Mouse (Mus musculus) G1E (cell line): Measurements from ENCODE around the gene Olfr790. TPM values are rescaled to one million over a fixed set of nuclear protein-coding genes. Genes with fewer than 3 reads are reported as not detected.

ENCODE experiments used
- ATAC-seq: 2 replicates; pipeline ENCODE4 v1.8.0; 2016; ENCODE audit warnings: mild to moderate bottlenecking; ENCODE audit not compliant: insufficient number of reproducible peaks, poor library complexity, low FRiP score, severe bottlenecking; ENCODE audit errors: extremely low read depth
- DNase-seq: peaks from one replicate; pipeline ENCODE4 v3.0.0; 2012; ENCODE audit warnings: low spot score
- H3K27me3 ChIP-seq: 2 replicates; pipeline ENCODE4 v1.6.1; 2012; ENCODE audit warnings: mild to moderate bottlenecking, low read length, inconsistent platforms; ENCODE audit not compliant: insufficient read depth
- H3K36me3 ChIP-seq: replicated peaks from 2 replicates; pipeline ENCODE3; 2012; ENCODE audit warnings: mild to moderate bottlenecking, inconsistent platforms
- H3K4me1 ChIP-seq: 2 replicates; pipeline ENCODE4 v1.6.1; 2012; ENCODE audit warnings: low read depth, low read length, inconsistent platforms, mixed read lengths; ENCODE audit not compliant: insufficient read depth
- H3K4me3 ChIP-seq: 2 replicates; pipeline ENCODE4 v1.5.1; 2012; ENCODE audit warnings: low read depth, mild to moderate bottlenecking, inconsistent platforms, low read length, moderate library complexity, mixed read lengths
- H3K9me3 ChIP-seq: replicated peaks from 2 replicates; pipeline ENCODE4 v1.6.1; 2012; ENCODE audit warnings: inconsistent platforms
- CTCF ChIP-seq: IDR thresholded peaks from 2 replicates; pipeline ENCODE4 v1.5.1; 2012; ENCODE audit warnings: low read depth, low read length, inconsistent platforms, mixed read lengths
- GATA1 ChIP-seq: IDR thresholded peaks from 2 replicates; pipeline ENCODE4 v1.6.1; 2012; ENCODE audit warnings: borderline replicate concordance, low read length, inconsistent platforms, mixed read lengths
- GATA2 ChIP-seq: IDR thresholded peaks from 2 replicates; pipeline ENCODE4 v1.6.1; 2012; ENCODE audit warnings: low read depth, low read length, inconsistent platforms, borderline replicate concordance
- POLR2AphosphoS5 ChIP-seq: IDR thresholded peaks from 2 replicates; pipeline ENCODE4 v1.6.1; 2012; ENCODE audit warnings: low read depth, low read length, inconsistent platforms; ENCODE audit not compliant: insufficient replicate concordance
- TAL1 ChIP-seq: conservative IDR thresholded peaks from 2 replicates; pipeline ENCODE4 v1.6.1; 2012; ENCODE audit warnings: low read depth, low read length, inconsistent platforms, mixed read lengths
- polyA plus RNA-seq: library from polyadenylated mRNA; stranded (reverse); fragments of >175 nt; gene quantifications from 2 replicates; pipeline ENCODE4 v1.2.3, GENCODE M21; 2012
- total RNA-seq, 2 experiments: library from RNA; stranded (forward) in 1 of 2; stranded (reverse) in 1 of 2; fragments of 200-1000 nt in 1 of 2; fragments of >200 nt in 1 of 2; fragmentation: Nextera tagmentation in 1 of 2; gene quantifications; 2 replicates each; pipeline ENCODE4 v1.2.3; 2014 to 2017

The Olfr790 gene
- total RNA-seq (2014; fragmentation: Nextera tagmentation), result not detected in 2 replicates
- 0.11 TPM in 1 of 2 replicates, not detected in the other for total RNA-seq (2017)
- polyA plus RNA-seq, result not detected in 2 replicates

GRCm38 (mm10) chr10:129498192-129498591, at the start of gene Olfr790:
Olfr790 (plus strand) TSS chr10:129498492.
- H3K36me3 ChIP-seq, result no peaks in the 10 kb centered on the region
- DNase-seq (no peak), ATAC-seq (no peak)
- TF ChIP-seq GATA1, result no peak
- TF ChIP-seq CTCF, result no peak
- TF ChIP-seq TAL1, result no peak
- no peak for TF ChIP-seq GATA2
- no peak for TF ChIP-seq POLR2AphosphoS5
- no peaks in the 10 kb centered on the region for H3K9me3 ChIP-seq
- no peaks in the 10 kb centered on the region for H3K27me3 ChIP-seq
- no peaks in the 10 kb centered on the region for H3K4me1 ChIP-seq
- H3K4me3 ChIP-seq, result no peak within 1 kb of the TSS

- no peaks in the 10 kb centered on the region for H3K27me3 ChIP-seq
- H3K4me3 ChIP-seq, result no peak within 1 kb of the TSS
- no peaks in the 10 kb centered on the region for H3K9me3 ChIP-seq
- no peak for DNase-seq
- no peaks in the 10 kb centered on the region for H3K4me1 ChIP-seq
- TF ChIP-seq GATA1, result no peak
- no peak for TF ChIP-seq CTCF
- TF ChIP-seq GATA2, result no peak
- no peak for TF ChIP-seq TAL1
- no peak for TF ChIP-seq POLR2AphosphoS5
- ATAC-seq, result no peak
- no peaks in the 10 kb centered on the region for H3K36me3 ChIP-seq
Measured at GRCm38 (mm10) chr10:129461562-129461961, 36.7 kb upstream of the Olfr790 start, which contains the start of gene Olfr787. Olfr787 (plus strand) TSS chr10:129461862.

- H3K4me1 ChIP-seq, result no peaks in the 10 kb centered on the region
- DNase-seq (no peak), ATAC-seq (no peak)
- no peak for TF ChIP-seq GATA2
- no peak for TF ChIP-seq CTCF
- TF ChIP-seq TAL1, result no peak
- TF ChIP-seq GATA1, result no peak
- no peak for TF ChIP-seq POLR2AphosphoS5
- no peaks in the 10 kb centered on the region for H3K36me3 ChIP-seq
- no peaks in the 10 kb centered on the region for H3K9me3 ChIP-seq
- H3K4me3 ChIP-seq, result no peak within 1 kb of the TSS
- H3K27me3 ChIP-seq, result no peaks in the 10 kb centered on the region
Measured at GRCm38 (mm10) chr10:129470698-129471097, 27.6 kb upstream of the Olfr790 start, which contains the start of gene Olfr788. Olfr788 (plus strand) TSS chr10:129470998.

GRCm38 (mm10) chr10:129473256-129473655, 25.0 kb upstream of the Olfr790 start:
- TF ChIP-seq POLR2AphosphoS5 (no peak), GATA2 (no peak), TAL1 (no peak), GATA1 (no peak), CTCF (no peak)

GRCm38 (mm10) chr10:129473723-129474122, 24.6 kb upstream of the Olfr790 start:
- no peak for ATAC-seq
- H3K4me1 ChIP-seq, result no peaks in the 10 kb centered on the region
- no peaks in the 10 kb centered on the region for H3K9me3 ChIP-seq
- H3K27me3 ChIP-seq, result no peaks in the 10 kb centered on the region
- no peak for DNase-seq
- no peak for TF ChIP-seq TAL1
- TF ChIP-seq CTCF, result no peak
- no peak for TF ChIP-seq POLR2AphosphoS5
- TF ChIP-seq GATA1, result no peak
- TF ChIP-seq GATA2, result no peak
- H3K4me3 ChIP-seq, result no peak overlapping the region
- H3K36me3 ChIP-seq, result no peaks in the 10 kb centered on the region

More at GRCm38 (mm10) chr10:129473256-129473655, 25.0 kb upstream of the Olfr790 start:
- no peaks in the 10 kb centered on the region for H3K4me1 ChIP-seq
- no peaks in the 10 kb centered on the region for H3K27me3 ChIP-seq
- no peaks in the 10 kb centered on the region for H3K36me3 ChIP-seq
- ATAC-seq, result no peak
- H3K9me3 ChIP-seq, result no peaks in the 10 kb centered on the region
- no peak for DNase-seq
- no peak overlapping the region for H3K4me3 ChIP-seq

GRCm38 (mm10) chr10:129484452-129484851, 13.8 kb upstream of the Olfr790 start, which contains the start of gene Olfr789:
Olfr789 (plus strand) TSS chr10:129484752.
- Histone ChIP-seq H3K9me3 (no peaks in the 10 kb centered on the region), H3K27me3 (no peaks in the 10 kb centered on the region), H3K36me3 (no peaks in the 10 kb centered on the region), H3K4me1 (no peaks in the 10 kb centered on the region), H3K4me3 (no peak within 1 kb of the TSS)
- DNase-seq (no peak), ATAC-seq (no peak)
- no peak for TF ChIP-seq CTCF
- TF ChIP-seq GATA1, result no peak
- TF ChIP-seq GATA2, result no peak
- no peak for TF ChIP-seq POLR2AphosphoS5
- no peak for TF ChIP-seq TAL1
